Mouse (Mus musculus) telencephalon, adult 2 months (tissue): ENCODE measurements around the gene Myo1a.
"Not testable (repeated sequence)": the region's sequence is repeated elsewhere in the genome, so short reads cannot be mapped to it uniquely, and the experiment has no call there.

Experiments used
- DNase-seq: peaks from one replicate; pipeline ENCODE4 v3.0.0-alpha.2; 2011; ENCODE audit warnings: low read depth, low spot score

Myo1a gene

GRCm38 (mm10) chr10:127759181-127760110 lies 54.5 kb downstream of the Myo1a start, which contains the start of the genes Rdh1 and Rdh16f1:
TSS of gene Rdh1 (plus strand) at chr10:127759721.
TSS of gene Rdh16f1 (plus strand) at chr10:127759787.
- no peak for DNase-seq

- not testable (repeated sequence) for DNase-seq
These were observed 58.0 kb downstream of the Myo1a start for GRCm38 (mm10) chr10:127762926-127763325.

GRCm38 (mm10) chr10:127763914-127764680 lies 59.1 kb downstream of the Myo1a start:
- DNase-seq: no peak

- DNase-seq: no peak
These were observed 61.6 kb downstream of the Myo1a start for GRCm38 (mm10) chr10:127766564-127766963.
